Mouse (Mus musculus): ENCODE measurements around the gene Arhgap24. TPM values are rescaled to one million over a fixed set of nuclear protein-coding genes. Genes with fewer than 3 reads are reported as not detected.

The Arhgap24 gene
- polyA plus RNA-seq, 1 experiment from 2014 or later: 10.0 TPM

- no peak overlapping the region for H3K9ac ChIP-seq (replicated peaks; ENCODE audit: low read length)
- WGBS: 92% methylated on average over 2 of the region's 2 CpGs
- H3K27me3 ChIP-seq (ENCODE audit: control insufficient read depth, insufficient read depth, low read length): no peaks in the 10 kb centered on the region
- H3K4me1 ChIP-seq (ENCODE audit: control insufficient read depth, insufficient read depth, low read length): no peaks in the 10 kb centered on the region
- H3K9me3 ChIP-seq (replicated peaks; ENCODE audit: control insufficient read depth, low read length): no peaks in the 10 kb centered on the region
- ATAC-seq (replicated peaks; ENCODE audit: insufficient number of reproducible peaks, low FRiP score, low TSS enrichment, low read depth) (no peak), DNase-seq (ENCODE audit: low spot score) (no peak)
- no peak overlapping the region for H3K4me2 ChIP-seq (ENCODE audit: low read depth, low read length)
- H3K4me3 ChIP-seq (ENCODE audit: low read depth, low read length): no peak overlapping the region
- no peak overlapping the region for H3K27ac ChIP-seq (replicated peaks; ENCODE audit: low read depth, low read length)
- no peaks in the 10 kb centered on the region for H3K36me3 ChIP-seq (replicated peaks; ENCODE audit: control insufficient read depth, insufficient read depth, low read depth, low read length)
Measured at GRCm38 (mm10) chr5:102453324-102453723, 27.9 kb upstream of the Arhgap24 start.

- Histone ChIP-seq H3K9me3 (replicated peaks; ENCODE audit: control insufficient read depth, low read length) (no peaks in the 10 kb centered on the region), H3K4me3 (ENCODE audit: low read depth, low read length) (no peak overlapping the region), H3K27me3 (ENCODE audit: control insufficient read depth, insufficient read depth, low read length) (no peaks in the 10 kb centered on the region), H3K36me3 (replicated peaks; ENCODE audit: control insufficient read depth, insufficient read depth, low read depth, low read length) (no peaks in the 10 kb centered on the region), H3K4me2 (ENCODE audit: low read depth, low read length) (no peak overlapping the region), H3K27ac (replicated peaks; ENCODE audit: low read depth, low read length) (no peak overlapping the region), H3K9ac (replicated peaks; ENCODE audit: low read length) (no peak overlapping the region), H3K4me1 (ENCODE audit: control insufficient read depth, insufficient read depth, low read length) (no peaks in the 10 kb centered on the region)
- 27% methylated on average over 2 of the region's 2 CpGs for WGBS
- ATAC-seq (replicated peaks; ENCODE audit: insufficient number of reproducible peaks, low FRiP score, low TSS enrichment, low read depth): no peak
- peak; percentile 47 for DNase-seq (ENCODE audit: low spot score)
Measured at GRCm38 (mm10) chr5:102455247-102455646, 25.9 kb upstream of the Arhgap24 start.

GRCm38 (mm10) chr5:102460452-102461197 lies 20.6 kb upstream of the Arhgap24 start:
- Histone ChIP-seq H3K9me3 (replicated peaks; ENCODE audit: control insufficient read depth, low read length) (no peaks in the 10 kb centered on the region), H3K4me1 (ENCODE audit: control insufficient read depth, insufficient read depth, low read length) (no peaks in the 10 kb centered on the region), H3K4me3 (ENCODE audit: low read depth, low read length) (no peak overlapping the region), H3K36me3 (replicated peaks; ENCODE audit: control insufficient read depth, insufficient read depth, low read depth, low read length) (no peaks in the 10 kb centered on the region), H3K4me2 (ENCODE audit: low read depth, low read length) (no peak overlapping the region), H3K27me3 (ENCODE audit: control insufficient read depth, insufficient read depth, low read length) (no peaks in the 10 kb centered on the region), H3K27ac (replicated peaks; ENCODE audit: low read depth, low read length) (no peak overlapping the region), H3K9ac (replicated peaks; ENCODE audit: low read length) (no peak overlapping the region)
- ATAC-seq (replicated peaks; ENCODE audit: insufficient number of reproducible peaks, low FRiP score, low TSS enrichment, low read depth) (no peak), DNase-seq (ENCODE audit: low spot score) (no peak)
- WGBS: 85% methylated on average over 12 of the region's 12 CpGs

GRCm38 (mm10) chr5:102462948-102463347 lies 18.2 kb upstream of the Arhgap24 start:
- DNase-seq (ENCODE audit: low spot score): no peak
- no peaks in the 10 kb centered on the region for H3K36me3 ChIP-seq (replicated peaks; ENCODE audit: control insufficient read depth, insufficient read depth, low read depth, low read length)
- 83% methylated on average over 3 of the region's 3 CpGs for WGBS

GRCm38 (mm10) chr5:102465372-102465771 lies 15.8 kb upstream of the Arhgap24 start:
- Histone ChIP-seq H3K27ac (replicated peaks; ENCODE audit: low read depth, low read length) (no peak overlapping the region), H3K36me3 (replicated peaks; ENCODE audit: control insufficient read depth, insufficient read depth, low read depth, low read length) (no peaks in the 10 kb centered on the region), H3K4me2 (ENCODE audit: low read depth, low read length) (no peak overlapping the region), H3K4me1 (ENCODE audit: control insufficient read depth, insufficient read depth, low read length) (no peaks in the 10 kb centered on the region), H3K4me3 (ENCODE audit: low read depth, low read length) (no peak overlapping the region), H3K9me3 (replicated peaks; ENCODE audit: control insufficient read depth, low read length) (no peaks in the 10 kb centered on the region), H3K27me3 (ENCODE audit: control insufficient read depth, insufficient read depth, low read length) (no peaks in the 10 kb centered on the region), H3K9ac (replicated peaks; ENCODE audit: low read length) (no peak overlapping the region)
- 98% methylated on average over 2 of the region's 2 CpGs for WGBS
- ATAC-seq (replicated peaks; ENCODE audit: insufficient number of reproducible peaks, low FRiP score, low TSS enrichment, low read depth) (no peak), DNase-seq (ENCODE audit: low spot score) (no peak)

More at GRCm38 (mm10) chr5:102462948-102463347, 18.2 kb upstream of the Arhgap24 start:
- Histone ChIP-seq H3K9me3 (replicated peaks; ENCODE audit: control insufficient read depth, low read length) (no peaks in the 10 kb centered on the region), H3K4me2 (ENCODE audit: low read depth, low read length) (no peak overlapping the region), H3K4me3 (ENCODE audit: low read depth, low read length) (no peak overlapping the region), H3K9ac (replicated peaks; ENCODE audit: low read length) (no peak overlapping the region), H3K27me3 (ENCODE audit: control insufficient read depth, insufficient read depth, low read length) (no peaks in the 10 kb centered on the region), H3K27ac (replicated peaks; ENCODE audit: low read depth, low read length) (no peak overlapping the region), H3K4me1 (ENCODE audit: control insufficient read depth, insufficient read depth, low read length) (no peaks in the 10 kb centered on the region)
- no peak for ATAC-seq (replicated peaks; ENCODE audit: insufficient number of reproducible peaks, low FRiP score, low TSS enrichment, low read depth)

GRCm38 (mm10) chr5:102468292-102468691 lies 12.9 kb upstream of the Arhgap24 start:
- 94% methylated on average over 3 of the region's 3 CpGs for WGBS
- H3K27ac ChIP-seq (replicated peaks; ENCODE audit: low read depth, low read length): no peak overlapping the region
- H3K4me3 ChIP-seq (ENCODE audit: low read depth, low read length): no peak overlapping the region
- H3K9ac ChIP-seq (replicated peaks; ENCODE audit: low read length): no peak overlapping the region
- no peaks in the 10 kb centered on the region for H3K27me3 ChIP-seq (ENCODE audit: control insufficient read depth, insufficient read depth, low read length)
- H3K4me1 ChIP-seq (ENCODE audit: control insufficient read depth, insufficient read depth, low read length): no peaks in the 10 kb centered on the region
- DNase-seq (ENCODE audit: low spot score) (no peak), ATAC-seq (replicated peaks; ENCODE audit: insufficient number of reproducible peaks, low FRiP score, low TSS enrichment, low read depth) (no peak)
- no peaks in the 10 kb centered on the region for H3K36me3 ChIP-seq (replicated peaks; ENCODE audit: control insufficient read depth, insufficient read depth, low read depth, low read length)
- no peak overlapping the region for H3K4me2 ChIP-seq (ENCODE audit: low read depth, low read length)
- H3K9me3 ChIP-seq (replicated peaks; ENCODE audit: control insufficient read depth, low read length): no peaks in the 10 kb centered on the region

GRCm38 (mm10) chr5:102470284-102470683 lies 10.9 kb upstream of the Arhgap24 start:
- Histone ChIP-seq H3K36me3 (replicated peaks; ENCODE audit: control insufficient read depth, insufficient read depth, low read depth, low read length) (no peaks in the 10 kb centered on the region), H3K27me3 (ENCODE audit: control insufficient read depth, insufficient read depth, low read length) (no peaks in the 10 kb centered on the region), H3K9ac (replicated peaks; ENCODE audit: low read length) (no peak overlapping the region), H3K27ac (replicated peaks; ENCODE audit: low read depth, low read length) (no peak overlapping the region), H3K4me1 (ENCODE audit: control insufficient read depth, insufficient read depth, low read length) (no peaks in the 10 kb centered on the region), H3K9me3 (replicated peaks; ENCODE audit: control insufficient read depth, low read length) (no peaks in the 10 kb centered on the region), H3K4me3 (ENCODE audit: low read depth, low read length) (no peak overlapping the region), H3K4me2 (ENCODE audit: low read depth, low read length) (no peak overlapping the region)
- DNase-seq (ENCODE audit: low spot score): no peak
- no peak for ATAC-seq (replicated peaks; ENCODE audit: insufficient number of reproducible peaks, low FRiP score, low TSS enrichment, low read depth)
- 86% methylated on average over 2 of the region's 2 CpGs for WGBS

GRCm38 (mm10) chr5:102478076-102478475 lies 3.1 kb upstream of the Arhgap24 start:
- H3K4me2 ChIP-seq (ENCODE audit: low read depth, low read length): no peak overlapping the region
- ATAC-seq (replicated peaks; ENCODE audit: insufficient number of reproducible peaks, low FRiP score, low TSS enrichment, low read depth) (no peak), DNase-seq (ENCODE audit: low spot score) (no peak)
- WGBS: 13% methylated on average over 2 of the region's 2 CpGs
- H3K36me3 ChIP-seq (replicated peaks; ENCODE audit: control insufficient read depth, insufficient read depth, low read depth, low read length): no peaks in the 10 kb centered on the region
- H3K27ac ChIP-seq (replicated peaks; ENCODE audit: low read depth, low read length): no peak overlapping the region
- H3K4me1 ChIP-seq (ENCODE audit: control insufficient read depth, insufficient read depth, low read length): no peaks in the 10 kb centered on the region
- no peaks in the 10 kb centered on the region for H3K27me3 ChIP-seq (ENCODE audit: control insufficient read depth, insufficient read depth, low read length)
- H3K9ac ChIP-seq (replicated peaks; ENCODE audit: low read length): no peak overlapping the region
- H3K4me3 ChIP-seq (ENCODE audit: low read depth, low read length): no peak overlapping the region
- H3K9me3 ChIP-seq (replicated peaks; ENCODE audit: control insufficient read depth, low read length): no peaks in the 10 kb centered on the region

Measured in embryonic facial prominence, embryonic 11.5 days (tissue).